Mouse (Mus musculus) gastrocnemius, adult 2 months (tissue): ENCODE data around the gene Gm27021. TPM values are rescaled to one million over a fixed set of nuclear protein-coding genes. Genes with fewer than 3 reads are reported as not detected.
A peak's percentile ranks its signal among the peaks of the same experiment; 100 is the strongest.

Experiments
- DNase-seq: peaks from one replicate; pipeline ENCODE4 v3.0.0; 2022
- H3K27ac ChIP-seq: fragments of 200-600 bp; 2 replicates; pipeline ENCODE4 v1.8.1; 2022; ENCODE audit warnings: mild to moderate bottlenecking
- H3K4me3 ChIP-seq: fragments of 200-600 bp; 2 replicates; pipeline ENCODE4 v1.8.1; 2022; ENCODE audit warnings: mild to moderate bottlenecking, moderate library complexity
- CTCF ChIP-seq: fragments of 200-600 bp; IDR thresholded peaks from 2 replicates; pipeline ENCODE4 v1.8.1; 2022; ENCODE audit warnings: antibody characterized with exemption, mild to moderate bottlenecking, moderate library complexity
- intact Hi-C: fragments of 180-260 bp; cut with DNase I; formaldehyde crosslinking; loops from one replicate; pipeline ENCODE4 v1.15.1; 2025
- total RNA-seq, 2 experiments: library from RNA; stranded (reverse); gene quantifications; 2 replicates each; pipeline ENCODE4 v1.2.3; 2021

The Gm27021 gene
- total RNA-seq, 2 experiments from 2014 or later = not detected

DNA sequence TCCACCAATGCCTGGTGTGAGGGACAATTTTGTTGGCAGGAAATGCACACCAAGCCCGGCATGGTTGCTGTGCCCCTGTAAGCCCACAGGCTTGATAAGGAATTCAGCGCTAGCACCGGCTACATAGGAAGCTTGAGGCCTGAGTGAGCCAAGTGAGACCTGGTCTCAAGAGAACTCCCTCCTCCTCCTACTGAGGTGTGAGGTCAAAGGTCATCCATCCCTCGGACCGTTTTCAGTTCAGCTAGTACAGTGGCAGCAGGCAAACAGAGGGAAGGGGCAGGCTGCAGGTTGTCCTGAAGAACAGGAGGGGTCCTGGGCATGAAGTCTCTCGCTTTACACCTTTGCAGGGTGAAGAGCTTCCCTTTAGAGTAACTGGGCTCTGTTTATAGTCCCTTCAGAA lies 37.0 kb downstream of the Gm27021 start:
- H3K27ac ChIP-seq = no peak overlapping the region
- TF ChIP-seq CTCF = no peak
- intact Hi-C loops = no loop called here
- no peak for DNase-seq
- no peak overlapping the region for H3K4me3 ChIP-seq

DNA sequence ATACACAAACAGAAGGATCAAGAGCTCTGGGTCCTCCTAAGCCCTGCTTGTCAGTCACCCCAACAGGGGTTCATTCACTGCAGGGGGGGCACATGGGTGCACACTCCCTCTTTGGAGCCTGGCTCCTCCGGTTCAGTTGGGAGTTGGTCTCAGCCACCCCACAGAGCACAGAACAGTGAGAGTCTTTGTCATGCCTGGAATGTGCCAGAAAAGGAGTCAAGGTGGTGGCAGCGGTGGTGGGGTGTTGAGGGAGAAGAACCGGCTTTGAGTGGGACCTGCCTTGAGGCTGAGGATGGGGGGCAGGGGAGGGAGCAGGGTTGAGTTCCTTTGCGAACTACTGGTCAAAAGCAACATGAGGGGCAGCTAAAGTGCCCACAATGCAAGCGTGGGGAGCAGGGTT lies 37.8 kb downstream of the Gm27021 start:
- Histone ChIP-seq H3K27ac (no peak overlapping the region), H3K4me3 (no peak overlapping the region)
- no peak for TF ChIP-seq CTCF
- DNase-seq = no peak
- intact Hi-C loops = no loop called here

DNA sequence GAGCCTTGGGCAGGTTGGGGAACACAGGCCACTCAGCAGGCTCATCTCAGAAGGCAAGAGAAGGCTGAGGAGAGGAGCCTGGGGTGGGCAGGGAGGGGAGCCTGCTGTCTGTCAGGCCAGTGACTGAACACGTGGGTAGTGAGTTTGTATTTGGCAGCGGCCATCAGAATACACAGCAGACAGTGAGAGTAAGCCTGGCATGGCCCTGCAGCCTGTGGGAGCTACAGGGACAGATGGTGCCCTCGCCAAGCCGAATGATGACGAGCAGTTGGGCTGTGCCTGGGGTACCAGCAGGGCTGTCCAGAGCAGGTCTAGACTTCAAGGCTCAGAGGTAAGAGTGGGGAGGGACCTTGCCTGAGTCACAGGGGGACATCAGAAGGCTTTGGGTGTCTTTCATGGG lies 40.6 kb downstream of the Gm27021 start:
- Histone ChIP-seq H3K4me3 (no peak overlapping the region), H3K27ac (no peak overlapping the region)
- DNase-seq = no peak
- intact Hi-C loops = no loop called here
- no peak for TF ChIP-seq CTCF

DNA sequence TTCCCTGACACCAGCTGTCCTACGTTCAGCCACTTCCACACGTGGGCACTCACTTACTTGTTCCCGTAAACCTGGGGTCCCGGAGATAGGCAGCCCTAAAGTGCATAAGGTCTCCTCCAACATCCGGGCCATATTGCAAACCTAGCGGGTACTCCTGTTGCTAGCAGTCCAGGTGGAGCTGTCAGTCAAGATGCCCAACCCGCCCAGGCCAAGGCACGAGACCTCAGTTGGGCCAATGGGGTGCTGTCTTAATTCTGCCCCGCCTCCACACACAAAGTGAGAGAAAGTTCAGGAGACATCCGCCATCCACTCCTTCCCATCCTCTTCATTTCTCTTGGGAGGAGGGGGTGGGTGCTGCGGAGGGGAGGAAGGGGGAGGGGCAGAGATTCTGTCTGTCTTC lies 41.4 kb downstream of the Gm27021 start:
- no peak for DNase-seq
- TF ChIP-seq CTCF = no peak
- H3K4me3 ChIP-seq = no peak overlapping the region
- intact Hi-C loops = no loop called here
- H3K27ac ChIP-seq = no peak overlapping the region

DNA sequence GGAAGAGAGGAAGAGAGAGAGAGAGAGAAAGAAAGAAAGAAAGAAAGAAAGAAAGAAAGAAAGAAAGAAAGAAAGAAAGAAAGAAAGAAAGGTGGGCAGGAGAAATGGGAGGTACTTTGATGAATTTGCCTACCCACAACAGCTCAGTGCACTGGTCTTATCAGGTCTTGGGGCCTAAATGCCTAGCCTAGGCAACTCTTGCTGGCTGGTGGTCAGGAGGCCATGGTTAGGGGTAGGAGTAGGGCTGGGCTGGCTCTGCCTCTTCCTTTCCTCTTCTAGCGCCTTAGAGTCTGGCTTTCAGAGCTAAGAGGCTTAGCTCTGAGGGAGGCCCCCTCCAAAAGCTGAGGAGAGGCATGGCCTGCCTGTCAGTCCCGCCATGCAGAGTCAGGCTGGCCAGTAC lies 44.3 kb downstream of the Gm27021 start:
- Histone ChIP-seq H3K27ac (no peak overlapping the region), H3K4me3 (no peak overlapping the region)
- intact Hi-C loops = no loop called here
- no peak for TF ChIP-seq CTCF
- DNase-seq = no peak

DNA sequence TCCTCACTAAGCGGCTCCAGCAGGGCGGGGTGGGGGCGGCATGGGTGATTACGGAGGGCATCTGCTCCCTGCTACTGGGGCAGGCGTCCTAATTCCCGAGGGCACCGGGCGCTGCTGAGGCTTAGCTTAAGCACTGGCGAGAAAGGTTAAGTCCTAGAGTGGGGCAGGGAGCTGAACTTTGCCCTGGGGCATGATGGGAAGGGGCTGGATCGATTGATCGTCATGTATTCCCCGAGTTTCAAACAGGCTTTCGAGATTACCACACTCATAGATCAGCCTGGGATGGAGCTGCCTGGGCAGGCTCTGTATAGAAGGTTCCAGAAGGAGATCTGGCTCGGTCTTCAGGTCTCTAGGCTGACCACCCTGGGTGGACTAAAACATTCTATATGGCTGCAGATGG lies 45.7 kb downstream of the Gm27021 start:
- no peak for DNase-seq
- intact Hi-C loops = no loop called here
- no peak for TF ChIP-seq CTCF
- Histone ChIP-seq H3K27ac (no peak overlapping the region), H3K4me3 (no peak overlapping the region)

DNA sequence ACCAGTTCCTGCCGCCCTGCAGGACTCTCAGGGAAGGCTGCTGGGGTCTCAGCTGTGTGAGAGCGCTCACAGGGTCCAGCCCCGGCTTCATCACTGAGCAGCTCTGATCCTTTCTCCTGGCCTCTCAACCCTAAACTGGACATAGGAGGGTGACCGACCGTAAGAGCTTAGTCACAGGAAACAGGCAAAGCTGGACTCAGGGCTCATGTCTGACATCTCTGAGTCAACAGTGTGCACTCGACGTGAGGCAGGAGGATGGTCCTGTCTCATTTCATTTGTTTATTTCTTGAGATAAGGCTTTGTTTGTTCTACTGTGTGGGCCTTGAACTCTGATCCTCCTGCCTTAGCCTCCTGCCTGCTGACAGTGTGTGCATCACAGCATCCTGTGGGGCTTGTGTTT lies 47.4 kb downstream of the Gm27021 start:
- TF ChIP-seq CTCF = no peak
- H3K4me3 ChIP-seq = no peak overlapping the region
- DNase-seq = no peak
- intact Hi-C loops = no loop called here
- peak overlapping the region; percentile 46; the same call in 1 of the 2 replicates for H3K27ac ChIP-seq

DNA sequence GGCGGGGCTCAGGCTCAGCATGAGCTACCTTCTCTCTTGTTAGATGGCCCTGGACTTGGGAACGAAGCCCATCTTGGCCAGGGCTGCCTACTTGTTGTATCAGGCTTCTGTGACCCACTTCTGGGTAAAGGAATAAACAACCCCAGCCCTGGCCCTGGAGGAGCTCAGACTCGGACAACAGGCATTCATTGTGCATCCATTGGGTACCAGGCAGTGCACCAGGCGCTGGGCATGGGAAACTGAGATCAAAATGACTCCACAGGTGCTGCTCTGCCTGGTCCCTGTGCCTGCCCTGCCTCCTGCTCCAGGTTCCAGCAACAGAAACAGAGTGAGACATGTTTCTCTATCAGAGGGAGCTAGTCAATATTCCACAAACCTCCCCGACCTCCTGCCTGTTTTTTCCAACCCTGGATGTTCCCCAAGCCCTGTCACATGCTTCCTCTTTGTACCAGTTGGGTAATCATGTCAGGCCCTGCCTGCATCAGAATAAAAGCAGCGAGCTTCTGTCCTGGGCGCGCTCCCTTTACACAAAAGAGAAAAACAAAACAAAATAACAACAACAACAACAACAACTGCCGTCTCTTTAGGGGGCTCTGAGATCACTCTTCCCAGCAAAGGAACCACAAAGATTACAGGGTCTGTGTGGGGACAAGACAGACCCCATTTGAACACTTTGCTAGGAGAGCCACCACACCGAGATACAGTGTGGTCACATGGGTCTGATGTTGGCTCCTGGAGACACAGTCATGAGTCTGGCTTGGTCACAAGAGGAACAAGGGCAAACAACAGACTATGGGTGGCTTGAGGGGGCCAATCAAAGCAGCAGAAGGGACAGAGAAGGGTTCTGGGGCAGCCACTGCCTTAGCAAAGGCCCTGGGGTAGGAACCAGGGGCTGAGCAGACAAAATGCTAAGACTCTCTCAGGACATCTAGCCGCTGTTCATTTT lies 48.4 kb downstream of the Gm27021 start:
- no peak overlapping the region for H3K4me3 ChIP-seq
- intact Hi-C loops = no loop called here
- no peak for DNase-seq
- TF ChIP-seq CTCF = no peak
- peak overlapping the region; percentile 46; the same call in 1 of the 2 replicates for H3K27ac ChIP-seq

DNA sequence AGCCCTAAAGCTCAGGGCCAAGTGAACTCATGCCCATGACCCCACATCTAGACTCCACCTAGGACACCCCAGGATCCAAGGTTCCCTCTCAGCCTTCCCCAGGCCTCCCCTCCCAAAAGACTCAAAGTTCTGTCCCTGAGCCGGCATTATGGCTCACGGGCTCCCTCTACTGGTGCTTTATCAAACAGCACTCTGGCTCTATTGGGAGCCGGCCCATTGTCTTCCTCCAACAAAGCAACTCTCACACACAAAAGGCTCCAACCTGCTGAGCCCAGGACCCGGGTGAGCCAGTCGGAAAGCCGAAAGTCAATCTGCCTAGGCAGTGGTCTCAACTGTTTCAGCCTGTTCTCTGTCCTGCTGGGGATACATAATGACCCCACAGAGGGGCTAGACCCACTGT lies 49.8 kb downstream of the Gm27021 start:
- Histone ChIP-seq H3K4me3 (no peak overlapping the region), H3K27ac (no peak overlapping the region)
- DNase-seq = peak; percentile 72
- intact Hi-C loops = loop anchor here (1.0 kb wide), 1 partner anchor 439 kb away; no protein-coding TSS in a partner anchor
- TF ChIP-seq CTCF = peak; percentile 95; the same call in 1 of the 2 replicates

DNA sequence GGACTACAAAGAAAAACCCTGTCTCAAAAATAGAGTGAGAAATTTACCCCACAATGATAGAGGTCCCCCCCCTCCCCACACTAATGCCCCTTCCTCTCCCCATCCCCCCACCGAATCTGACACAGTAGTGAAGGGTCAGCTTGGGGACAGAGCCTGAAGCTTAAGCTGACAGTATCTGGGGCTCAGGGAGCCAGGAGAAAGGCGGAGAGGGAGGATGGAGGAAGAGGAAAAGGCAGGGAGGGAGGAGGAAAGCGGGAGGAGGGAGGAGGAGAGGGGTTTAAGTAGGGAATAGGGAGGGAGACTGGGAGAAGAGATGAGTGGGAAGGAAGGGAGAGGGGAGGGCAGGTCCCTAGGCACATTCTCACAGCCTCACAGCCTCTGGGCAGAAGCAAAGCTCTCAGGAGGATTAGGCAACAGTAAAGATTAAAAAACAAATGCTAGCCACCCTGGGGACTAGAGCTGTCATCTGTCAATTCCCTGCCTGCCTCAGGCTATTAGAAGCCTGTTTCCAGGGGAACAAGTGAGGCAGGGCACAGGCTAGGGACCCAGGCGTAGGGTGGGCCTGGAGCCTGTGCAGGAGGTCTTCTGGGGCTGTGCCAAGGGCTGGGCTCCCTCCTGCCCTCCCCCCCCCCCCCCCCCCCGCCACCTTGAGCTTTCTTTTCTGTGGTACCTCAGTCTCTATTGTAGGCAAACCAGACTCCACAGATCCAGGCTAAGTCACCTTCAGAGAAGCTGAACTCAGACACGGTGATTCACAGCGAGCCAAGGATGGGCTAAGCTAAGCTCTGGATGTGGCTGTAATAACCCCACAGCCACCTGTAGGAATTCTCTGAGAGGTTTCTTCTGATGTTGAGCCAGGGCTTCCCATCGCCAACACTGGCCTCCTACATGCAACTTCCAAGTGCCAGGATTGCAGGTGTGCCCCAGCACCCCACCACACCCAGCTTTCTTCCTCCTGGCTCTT lies 50.9 kb downstream of the Gm27021 start:
- no peak for DNase-seq
- TF ChIP-seq CTCF = no peak
- intact Hi-C loops = no loop called here
- Histone ChIP-seq H3K27ac (no peak overlapping the region), H3K4me3 (no peak overlapping the region)

DNA sequence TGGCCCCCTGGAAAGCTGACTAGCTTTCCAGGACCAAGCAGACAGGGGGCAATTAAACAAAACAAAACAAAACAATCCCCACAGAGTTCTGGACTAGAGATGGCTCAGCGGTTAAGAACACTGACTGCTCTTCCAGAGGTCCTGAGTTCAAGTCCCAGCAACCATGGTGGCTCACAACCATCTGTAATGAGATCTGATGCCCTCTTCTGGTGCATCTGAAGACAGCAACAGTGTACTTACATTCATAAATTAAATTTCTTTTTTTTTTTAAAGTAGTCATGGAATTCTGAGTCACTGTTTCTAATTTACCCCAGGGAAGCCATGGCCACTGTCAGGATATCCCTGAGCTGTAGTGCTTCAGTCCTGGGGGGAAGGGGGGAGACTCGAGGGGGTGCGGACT lies 53.4 kb downstream of the Gm27021 start:
- no peak for DNase-seq
- H3K4me3 ChIP-seq = no peak overlapping the region
- no peak for TF ChIP-seq CTCF
- H3K27ac ChIP-seq = no peak overlapping the region
- intact Hi-C loops = no loop called here

DNA sequence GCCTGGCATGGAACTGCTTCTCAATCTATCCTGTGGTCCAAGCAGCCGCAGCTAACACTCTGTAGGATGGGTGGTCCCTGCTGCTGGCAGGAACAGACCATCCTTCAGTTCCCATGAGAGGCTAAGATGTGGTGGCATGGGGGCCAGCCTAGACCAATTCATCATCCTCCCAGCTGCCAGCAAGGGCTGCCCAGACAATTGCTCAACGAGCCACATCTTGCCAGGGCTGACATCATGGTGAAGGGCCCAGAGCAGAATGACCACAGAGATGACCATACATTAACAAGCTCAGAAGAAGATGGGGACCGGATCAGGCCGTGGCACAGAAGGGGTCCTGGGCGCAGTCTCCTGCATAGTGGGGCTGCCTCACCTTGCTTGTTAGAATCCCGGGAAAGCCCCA lies 57.1 kb downstream of the Gm27021 start:
- no peak for DNase-seq
- no peak for TF ChIP-seq CTCF
- intact Hi-C loops = no loop called here
- H3K27ac ChIP-seq = no peak overlapping the region
- H3K4me3 ChIP-seq = no peak overlapping the region

DNA sequence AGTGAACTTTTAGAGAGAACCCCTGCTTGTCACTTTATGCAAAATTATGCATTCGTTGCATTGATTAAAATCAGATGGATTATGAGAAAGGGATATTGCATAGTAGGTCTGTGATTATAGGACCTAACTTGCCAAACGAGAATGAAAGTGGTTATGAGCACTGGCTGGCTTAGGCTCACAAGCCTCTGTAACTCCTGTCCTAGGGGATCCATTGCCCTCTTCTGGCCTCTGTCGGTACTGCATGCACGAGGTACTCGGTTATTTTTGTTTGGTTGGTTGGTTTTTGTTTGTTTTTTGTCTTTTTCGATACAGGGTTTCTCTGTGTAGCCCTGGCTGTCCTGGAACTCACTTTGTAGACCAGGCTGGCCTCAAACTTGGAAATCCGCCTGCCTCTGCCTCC lies 60.0 kb downstream of the Gm27021 start:
- peak; percentile 82 for DNase-seq
- Histone ChIP-seq H3K27ac (no peak overlapping the region), H3K4me3 (peak overlapping the region; percentile 27)
- intact Hi-C loops = no loop called here
- peak; percentile 95 for TF ChIP-seq CTCF
